Mouse (Mus musculus) layer of hippocampus, adult 18-20 months (tissue): ENCODE measurements at regions not wholly inside any gene's neighbourhood (a gene's known extent, or its start where the extent isn't known, plus 50 kb on each side); places are given as distances from the start of the nearest gene placed in this dataset.

Experiments
- DNase-seq, 2 experiments: peaks; one replicate each; pipeline ENCODE4 v3.0.0; 2022; ENCODE audit warnings: low spot score in 2 of 2

DNA sequence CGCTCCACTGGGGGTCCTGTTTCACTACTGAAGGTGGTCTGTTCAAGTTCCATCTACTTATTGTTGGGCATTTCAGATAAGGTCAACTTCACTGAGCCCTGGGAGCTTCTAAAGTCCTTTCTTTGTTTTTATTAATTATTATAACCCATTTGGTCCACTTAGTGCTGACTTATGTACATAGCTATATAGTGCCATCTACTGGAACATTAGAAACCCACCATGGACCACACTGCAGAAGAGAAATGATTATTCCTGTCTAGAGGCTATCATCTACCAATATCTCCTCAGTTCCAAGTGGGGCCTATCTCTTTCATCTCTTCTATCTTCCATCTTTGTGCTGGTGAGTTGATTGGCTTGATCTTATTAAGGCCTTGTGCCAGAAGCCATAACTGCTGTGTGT is 294.8 kb downstream of the Gm9008 start:
- peak in 1 of 2 experiments; percentile 11 for DNase-seq
